Mouse (Mus musculus) small intestine, adult 2 months (tissue): Measurements from ENCODE around the gene Tsr2.

Experiments used
- CTCF ChIP-seq: fragments of 200-500 bp; IDR thresholded peaks from 2 replicates; pipeline ENCODE4 v1.5.1; 2012; ENCODE audit warnings: low read depth, mild to moderate bottlenecking, control low read depth, inconsistent platforms, low read length, moderate library complexity, mixed read lengths; ENCODE audit not compliant: insufficient replicate concordance, insufficient read length; ENCODE audit errors: extremely low read depth
- POLR2A ChIP-seq: fragments of 200-500 bp; IDR thresholded peaks from 2 replicates; pipeline ENCODE4 v1.6.1; 2012; ENCODE audit warnings: low read depth, mild to moderate bottlenecking, control low read depth, inconsistent platforms, low read length, moderate library complexity

GRCm38 (mm10) chrX:151059346-151059745 is 37.0 kb downstream of the Tsr2 start:
- TF ChIP-seq POLR2A (no peak), CTCF (no peak)
